Mouse (Mus musculus) urinary bladder, postnatal 4 days (tissue): Measurements from ENCODE around the gene Ccdc137.
A peak's percentile ranks its signal among the peaks of the same experiment; 100 is the strongest.
"Not testable (repeated sequence)": the region's sequence is repeated elsewhere in the genome, so short reads cannot be mapped to it uniquely, and the experiment has no call there.

Experiments
- DNase-seq, 2 experiments: peaks; one replicate each; pipeline ENCODE4 v3.0.0; 2021 to 2022; ENCODE audit warnings: low spot score in 2 of 2

The Ccdc137 gene

GRCm38 (mm10) chr11:120457772-120458751 lies at the start of gene Ccdc137, which contains the start of gene Oxld1:
Gene Ccdc137, plus strand, starts transcription at chr11:120458115.
Gene Oxld1, minus strand, starts transcription at chr11:120458068.
- peak; percentile 70 to 71 for DNase-seq

- not testable (repeated sequence) for DNase-seq
These were observed 44.3 kb upstream of the Ccdc137 start for GRCm38 (mm10) chr11:120413621-120414020.

DNA sequence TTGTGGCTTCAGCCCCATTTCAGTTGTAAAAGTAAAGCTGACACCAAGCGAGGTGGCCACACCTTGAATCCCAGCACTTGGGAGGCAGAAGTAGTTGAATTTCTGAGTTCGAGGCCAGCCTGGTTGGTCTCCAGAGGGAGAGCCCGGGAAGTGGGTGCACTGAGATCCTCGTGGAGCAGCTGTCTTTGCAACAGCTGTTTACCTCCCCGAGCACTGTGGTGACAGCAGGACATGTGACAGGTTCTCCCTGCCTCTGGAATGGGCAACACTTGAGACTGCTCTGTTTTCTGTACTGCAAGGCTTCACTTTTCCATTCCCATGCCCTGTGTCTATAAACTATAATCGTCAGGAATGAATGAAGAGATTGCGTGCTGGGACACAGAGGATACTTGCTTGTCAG lies 40.1 kb upstream of the Ccdc137 start:
- DNase-seq: no peak

DNA sequence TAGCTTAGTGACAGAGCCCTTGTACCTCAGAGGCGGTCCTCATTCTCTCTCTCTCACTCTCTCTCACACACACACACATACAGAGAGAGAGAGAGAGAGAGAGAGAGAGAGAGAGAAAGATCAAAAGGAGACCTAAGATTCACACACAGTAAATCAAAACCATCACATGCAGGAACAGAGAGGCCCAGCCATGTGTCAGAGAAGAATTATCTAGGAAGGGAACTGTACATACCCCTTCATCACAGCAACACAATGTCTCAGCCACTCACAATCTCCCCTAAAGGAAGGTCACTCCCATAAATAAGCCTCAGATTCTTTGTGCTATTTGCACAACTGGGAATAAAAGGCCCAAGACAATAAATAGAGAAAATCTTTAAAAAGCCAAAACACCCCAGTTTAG lies 39.3 kb upstream of the Ccdc137 start:
- no peak for DNase-seq

DNA sequence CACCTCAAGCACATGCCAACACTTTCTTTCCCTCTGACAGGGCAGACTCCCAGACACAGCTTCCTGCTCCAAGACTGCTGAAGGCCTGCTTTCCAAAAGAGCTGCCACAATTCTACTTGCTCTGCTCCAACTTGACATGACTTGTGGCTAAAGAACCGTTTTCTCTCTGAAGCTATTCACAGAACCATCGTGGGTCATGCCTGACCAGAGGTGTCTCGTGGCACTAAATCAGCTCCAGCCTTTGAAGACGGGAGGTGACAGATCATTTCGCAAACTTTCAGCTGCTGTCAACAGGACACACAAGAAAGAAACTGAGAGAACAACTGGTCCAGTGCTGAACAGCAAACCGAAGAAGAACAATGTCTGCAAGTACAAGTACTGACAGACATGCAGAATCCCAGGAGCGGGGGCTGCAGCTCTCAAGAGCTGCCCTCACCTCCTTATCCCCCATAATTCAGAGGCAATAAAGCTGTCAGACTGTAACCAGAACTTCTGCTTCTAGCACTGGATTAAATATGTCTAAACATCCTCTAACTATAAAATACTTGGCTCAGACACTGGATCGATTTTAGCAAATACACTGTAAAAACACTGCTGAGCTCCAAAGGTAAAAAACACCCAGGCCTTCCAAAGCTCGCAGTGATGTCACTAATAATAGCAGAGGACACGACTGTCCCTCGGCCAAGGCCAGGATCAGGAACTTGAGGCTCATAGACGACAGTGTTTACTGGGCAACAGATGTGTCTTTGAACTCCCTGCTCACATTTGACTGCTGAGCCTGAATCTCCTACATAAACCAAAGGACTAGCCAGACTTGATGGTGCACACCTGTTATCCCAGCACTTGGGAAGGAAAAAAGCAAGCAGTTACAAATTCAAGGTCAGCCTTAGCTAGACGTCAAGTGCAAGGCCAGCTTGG lies 35.0 kb upstream of the Ccdc137 start:
- peak in 1 of 2 experiments; percentile 25 for DNase-seq

DNA sequence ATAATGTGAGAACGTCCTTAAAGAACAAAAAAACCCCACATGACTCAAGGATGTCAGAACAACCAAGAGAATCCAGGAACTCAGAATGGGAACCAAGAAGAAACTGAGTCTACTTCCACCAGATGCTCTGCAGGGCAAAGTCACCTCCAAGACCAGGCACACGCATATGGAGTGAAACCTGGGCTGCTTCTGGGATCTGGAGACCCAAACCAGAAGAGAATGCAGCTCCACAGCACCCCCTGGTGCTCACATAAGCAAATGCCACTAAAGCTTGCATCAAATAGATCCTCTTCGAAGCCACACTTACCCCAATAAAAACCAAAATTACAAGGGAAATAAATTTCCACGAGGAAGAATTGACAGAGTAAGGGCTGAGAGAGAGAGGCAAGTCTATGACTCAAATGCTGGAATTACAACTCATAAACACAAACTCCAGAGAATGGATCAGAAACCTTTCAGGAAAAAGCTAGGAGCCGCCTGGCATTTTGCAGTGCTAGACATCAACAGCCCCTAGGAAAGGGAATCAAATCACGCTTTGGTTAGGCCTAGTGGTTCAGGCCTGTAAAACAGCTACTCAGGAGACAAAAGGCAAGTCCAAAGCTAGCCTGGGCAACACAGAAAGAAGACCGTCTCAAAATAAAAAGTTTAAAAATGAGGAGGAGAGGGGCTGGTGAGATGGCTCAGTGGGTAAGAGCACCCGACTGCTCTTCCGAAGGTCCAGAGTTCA lies 34.2 kb upstream of the Ccdc137 start:
- DNase-seq: peak in 1 of 2 experiments; percentile 49

- no peak for DNase-seq
These were observed 31.2 kb upstream of the Ccdc137 start for GRCm38 (mm10) chr11:120426727-120427126.

- peak; percentile 89 to 90 for DNase-seq
These were observed 20.6 kb upstream of the Ccdc137 start, which contains the start of gene Nploc4 for GRCm38 (mm10) chr11:120437152-120437856. Gene Nploc4, minus strand, starts transcription at chr11:120437708.

- no peak for DNase-seq
These were observed 20.0 kb upstream of the Ccdc137 start for GRCm38 (mm10) chr11:120437857-120438385.

- no peak for DNase-seq
These were observed 15.6 kb upstream of the Ccdc137 start, which contains the start of gene Tspan10 for GRCm38 (mm10) chr11:120442344-120442743. Gene Tspan10, plus strand, starts transcription at chr11:120442644.

GRCm38 (mm10) chr11:120442765-120443280 lies 15.1 kb upstream of the Ccdc137 start:
- no peak for DNase-seq

DNA sequence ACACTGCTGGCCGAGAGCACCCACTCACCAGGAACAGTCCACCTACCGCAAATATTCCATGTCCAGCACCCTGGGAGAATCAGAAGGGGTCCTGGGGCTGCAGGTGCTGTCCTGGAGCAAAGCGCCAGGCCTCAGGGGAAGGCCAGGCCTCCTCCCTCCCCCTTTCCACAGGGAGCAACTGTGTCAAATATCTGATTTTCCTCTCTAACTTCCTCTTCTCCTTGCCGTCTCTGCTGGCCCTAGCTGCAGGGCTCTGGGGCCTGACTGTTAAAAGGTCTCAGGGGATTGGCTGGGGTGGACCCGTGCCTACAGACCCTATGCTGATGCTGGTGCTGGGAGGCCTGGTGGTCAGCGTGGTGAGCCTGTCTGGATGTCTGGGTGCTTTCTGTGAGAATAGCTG lies 13.8 kb upstream of the Ccdc137 start:
- no peak for DNase-seq

- DNase-seq: no peak
These were observed 12.4 kb upstream of the Ccdc137 start for GRCm38 (mm10) chr11:120445475-120445874.

GRCm38 (mm10) chr11:120447179-120447578 lies 10.7 kb upstream of the Ccdc137 start:
- no peak for DNase-seq

DNA sequence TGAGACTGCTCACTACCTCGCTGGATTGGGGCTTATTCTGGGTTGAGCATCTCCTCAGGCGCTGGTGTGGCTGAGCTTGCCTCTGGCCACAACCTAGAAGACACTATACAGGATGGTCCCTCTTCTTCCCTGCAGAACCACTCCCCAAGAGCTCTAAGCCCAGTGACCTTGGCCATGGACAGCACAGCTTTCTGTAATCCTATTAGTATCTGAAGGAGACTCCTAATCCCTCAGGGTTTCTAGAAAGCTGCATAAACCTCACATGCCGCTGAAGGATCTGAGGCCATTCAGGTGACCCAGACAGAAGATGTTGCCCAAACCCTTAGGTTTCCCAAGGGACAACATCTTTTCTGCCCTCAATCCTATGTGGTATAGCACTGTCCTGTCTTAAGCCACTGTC lies 5.7 kb upstream of the Ccdc137 start:
- DNase-seq: no peak

DNA sequence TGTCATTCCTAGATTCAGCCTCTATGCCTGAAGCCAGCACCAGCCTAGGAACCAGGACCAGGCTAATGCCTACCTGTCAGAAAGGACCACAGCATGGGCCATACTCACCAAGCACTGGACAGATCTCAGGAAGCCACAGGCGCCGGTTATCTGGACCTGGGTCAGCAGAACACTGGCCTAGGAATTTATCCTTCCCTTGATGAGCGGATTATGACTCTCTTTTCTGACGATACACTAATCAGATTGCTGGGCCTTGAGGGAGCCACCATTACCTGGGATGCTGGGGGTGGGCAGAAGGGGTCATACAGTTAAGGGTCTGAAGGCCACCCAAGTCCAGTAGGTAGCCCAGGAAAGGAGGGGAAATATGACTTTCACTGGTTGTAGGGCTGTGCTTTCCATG lies 4.6 kb upstream of the Ccdc137 start, which contains the start of gene Pde6g:
Gene Pde6g, minus strand, starts transcription at position 195 of the 400 bp plus-strand sequence.
- DNase-seq: no peak

DNA sequence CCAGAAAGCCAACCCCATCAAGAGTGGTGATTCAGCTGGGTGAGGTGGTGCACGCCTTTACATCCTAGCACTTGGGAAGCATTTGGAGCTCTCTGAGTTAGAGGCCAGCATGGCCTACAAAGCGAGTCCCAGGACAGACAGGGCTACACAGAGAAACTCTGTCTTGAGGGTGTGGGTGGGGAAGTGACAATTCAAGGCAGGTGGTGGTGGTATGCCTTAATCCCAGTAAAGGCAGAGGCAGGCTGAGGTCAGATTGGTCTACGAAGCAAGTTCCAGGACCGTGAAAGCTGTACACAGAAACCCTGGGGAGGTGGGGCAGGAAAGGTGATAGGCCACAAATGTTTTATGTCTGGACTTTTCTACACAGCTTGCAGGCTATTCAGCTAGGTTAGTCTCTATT lies 3.0 kb upstream of the Ccdc137 start:
- DNase-seq: no peak

DNA sequence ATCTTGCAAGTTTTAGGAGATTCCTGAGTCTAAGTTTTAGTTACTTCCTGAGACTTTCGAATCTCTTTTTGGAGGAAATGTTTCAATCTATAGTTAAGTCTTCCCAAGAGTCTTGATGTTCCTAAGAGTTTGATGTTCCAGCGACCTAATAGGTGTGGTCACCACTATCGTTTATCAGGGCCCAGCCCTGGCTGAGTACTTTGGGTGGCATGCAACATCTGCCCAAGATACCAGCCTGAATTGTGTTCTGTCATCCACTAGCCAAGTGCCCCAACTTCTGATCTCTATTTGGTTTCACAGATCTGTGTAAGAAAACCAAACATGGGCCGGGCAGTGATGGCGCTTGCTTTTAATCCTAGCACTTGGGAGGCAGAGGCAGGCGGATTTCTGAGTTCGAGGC lies 2.5 kb upstream of the Ccdc137 start:
- no peak for DNase-seq

DNA sequence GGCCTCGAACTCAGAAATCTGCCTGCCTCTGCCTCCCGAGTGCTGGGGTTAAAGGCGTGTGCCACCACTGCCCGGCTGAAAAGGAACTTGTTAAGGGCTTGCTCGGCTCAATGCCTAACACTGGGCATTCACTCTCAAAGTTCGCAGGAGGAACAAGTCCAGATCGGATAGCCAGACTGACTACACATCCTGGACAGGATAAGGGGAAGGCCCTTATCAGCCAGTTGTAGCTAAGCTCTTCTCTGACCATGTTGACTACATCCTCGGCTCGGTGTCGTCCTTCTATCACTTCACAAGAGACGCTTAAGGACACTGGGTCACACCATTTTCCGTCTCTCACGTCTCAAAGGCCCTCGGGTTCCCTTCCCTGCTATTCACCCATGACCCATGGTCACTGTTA lies 545 bp upstream of the Ccdc137 start:
- DNase-seq: no peak
